Mouse (Mus musculus) lung, postnatal 0 days (tissue): ENCODE results near the gene Il13.

ENCODE experiments used
- CTCF ChIP-seq: IDR thresholded peaks from 2 replicates; pipeline ENCODE4 v1.5.1; 2016; ENCODE audit warnings: antibody characterized with exemption, mild to moderate bottlenecking
- EP300 ChIP-seq: IDR thresholded peaks from 2 replicates; pipeline ENCODE4 v1.6.1; 2016; ENCODE audit warnings: antibody characterized with exemption, mild to moderate bottlenecking, control low read depth

GRCm38 (mm10) chr11:53657381-53657780 lies 22.9 kb upstream of the Il13 start:
- TF ChIP-seq CTCF (no peak), EP300 (no peak)
